Mouse (Mus musculus) lung, embryonic 14.5 days (tissue): ENCODE measurements around the gene Mmp17. TPM values are rescaled to one million over a fixed set of nuclear protein-coding genes. Genes with fewer than 3 reads are reported as not detected.
A peak's percentile ranks its signal among the peaks of the same experiment; 100 is the strongest.
"Not testable (repeated sequence)": the region's sequence is repeated elsewhere in the genome, so short reads cannot be mapped to it uniquely, and the experiment has no call there.

Source experiments
- ATAC-seq: fragments of 200-750 bp; cut with Nextera tagmentation; 2 replicates; pipeline ENCODE4 v1.8.0; 2017; ENCODE audit warnings: mild to moderate bottlenecking, moderate TSS enrichment, moderate library complexity; ENCODE audit not compliant: insufficient read depth
- DNase-seq: peaks from one replicate; pipeline ENCODE4 v3.0.0-alpha.2; 2015
- H3K27ac ChIP-seq: fragments of 300-500 bp; sonication (generic); 2 replicates; pipeline ENCODE4 v1.5.1; 2014; ENCODE audit warnings: low read depth, mild to moderate bottlenecking, moderate library complexity
- H3K27me3 ChIP-seq: fragments of 300-500 bp; sonication (generic); 2 replicates; pipeline ENCODE4 v1.6.1; 2014; ENCODE audit warnings: low read length, control low read depth; ENCODE audit not compliant: insufficient read depth
- H3K36me3 ChIP-seq: fragments of 300-500 bp; sonication (generic); 2 replicates; pipeline ENCODE4 v1.6.1; 2014; ENCODE audit warnings: control low read depth; ENCODE audit not compliant: insufficient read depth
- H3K4me1 ChIP-seq: fragments of 300-500 bp; sonication (generic); 2 replicates; pipeline ENCODE4 v1.6.1; 2014; ENCODE audit warnings: antibody characterized with exemption, control low read depth; ENCODE audit not compliant: insufficient read depth
- H3K4me2 ChIP-seq: fragments of 300-500 bp; sonication (generic); 2 replicates; pipeline ENCODE4 v1.6.1; 2014; ENCODE audit warnings: mild to moderate bottlenecking
- H3K4me3 ChIP-seq: fragments of 300-500 bp; sonication (generic); 2 replicates; pipeline ENCODE4 v1.5.1; 2014; ENCODE audit warnings: low read depth, low read length
- H3K9ac ChIP-seq: fragments of 300-500 bp; sonication (generic); 2 replicates; pipeline ENCODE4 v1.6.1; 2014
- H3K9me3 ChIP-seq: fragments of 300-500 bp; sonication (generic); 2 replicates; pipeline ENCODE4 v1.6.1; 2016; ENCODE audit warnings: low read depth, low read length, control low read depth
- CTCF ChIP-seq: IDR thresholded peaks from 2 replicates; pipeline ENCODE4 v1.5.1; 2016; ENCODE audit warnings: antibody characterized with exemption, low read depth
- WGBS: fragments of 180-500 bp; shearing (Covaris S2); extraction: QIAGEN DNeasy Blood & Tissue Kit; methylation state at CpG from one replicate; pipeline ENCODE4 v1.1.7; 2014; 5-methylcytosine and 5-hydroxymethylcytosine counted together
- polyA plus RNA-seq: library from polyadenylated mRNA; unstranded; fragments of >200 nt; fragmentation: Nextera tagmentation; extraction: Ambion mirVana; gene quantifications from 2 replicates; pipeline ENCODE4 v1.2.1, GENCODE M21; 2014

The Mmp17 gene
- polyA plus RNA-seq, 1 experiment from 2014 or later: 1.5 TPM

- Histone ChIP-seq H3K36me3 (no peaks in the 10 kb centered on the region), H3K4me2 (peak overlapping the region; percentile 100), H3K9ac (peak overlapping the region; percentile 29; the same call in 1 of the 2 replicates), H3K4me1 (no peaks in the 10 kb centered on the region), H3K9me3 (no peaks in the 10 kb centered on the region), H3K27ac (no peak overlapping the region), H3K4me3 (peak overlapping the region; percentile 69), H3K27me3 (peaks cover 40% of the 10 kb centered on the region)
- ATAC-seq: no peak
- WGBS: 45% methylated on average over 13 of the region's 13 CpGs
- DNase-seq: no peak
- TF ChIP-seq CTCF: no peak
Measured at GRCm38 (mm10) chr5:129586471-129586870, 2.5 kb downstream of the Mmp17 start.

GRCm38 (mm10) chr5:129590915-129591314 lies 6.9 kb downstream of the Mmp17 start:
- ATAC-seq (no peak), DNase-seq (no peak)
- no peak for TF ChIP-seq CTCF
- H3K4me1 ChIP-seq: no peaks in the 10 kb centered on the region
- no peak overlapping the region for H3K4me2 ChIP-seq
- no peak overlapping the region for H3K4me3 ChIP-seq
- H3K27ac ChIP-seq: no peak overlapping the region
- H3K9me3 ChIP-seq: no peaks in the 10 kb centered on the region
- peaks cover 7% of the 10 kb centered on the region; the same call in 1 of the 2 replicates for H3K27me3 ChIP-seq
- H3K36me3 ChIP-seq: no peaks in the 10 kb centered on the region
- no peak overlapping the region for H3K9ac ChIP-seq
- 13% methylated on average over 11 of the region's 11 CpGs for WGBS

- Histone ChIP-seq H3K27ac (no peak overlapping the region), H3K4me3 (no peak overlapping the region), H3K36me3 (no peaks in the 10 kb centered on the region), H3K4me2 (no peak overlapping the region), H3K4me1 (no peaks in the 10 kb centered on the region), H3K9me3 (no peaks in the 10 kb centered on the region), H3K27me3 (no peaks in the 10 kb centered on the region), H3K9ac (no peak overlapping the region)
- TF ChIP-seq CTCF: peak; percentile 99
- ATAC-seq (peak; percentile 82), DNase-seq (peak; percentile 94)
- WGBS: 30% methylated on average over 19 of the region's 19 CpGs
Measured at GRCm38 (mm10) chr5:129594116-129595114, 10.4 kb downstream of the Mmp17 start.

- Histone ChIP-seq H3K27ac (no peak overlapping the region), H3K4me2 (no peak overlapping the region), H3K9ac (no peak overlapping the region), H3K4me3 (no peak overlapping the region), H3K4me1 (no peaks in the 10 kb centered on the region), H3K9me3 (no peaks in the 10 kb centered on the region), H3K27me3 (no peaks in the 10 kb centered on the region), H3K36me3 (no peaks in the 10 kb centered on the region)
- DNase-seq (no peak), ATAC-seq (no peak)
- peak; percentile 46 for TF ChIP-seq CTCF
- 38% methylated on average over 16 of the region's 16 CpGs for WGBS
Measured at GRCm38 (mm10) chr5:129602071-129602487, 18.1 kb downstream of the Mmp17 start.

GRCm38 (mm10) chr5:129607476-129607875 lies 23.5 kb downstream of the Mmp17 start:
- Histone ChIP-seq H3K4me3 (no peak overlapping the region), H3K27ac (no peak overlapping the region), H3K36me3 (no peaks in the 10 kb centered on the region), H3K4me2 (no peak overlapping the region), H3K9me3 (no peaks in the 10 kb centered on the region), H3K9ac (no peak overlapping the region), H3K4me1 (no peaks in the 10 kb centered on the region), H3K27me3 (no peaks in the 10 kb centered on the region)
- 78% methylated on average over 8 of the region's 8 CpGs for WGBS
- no peak for DNase-seq
- no peak for TF ChIP-seq CTCF
- ATAC-seq: no peak

- Histone ChIP-seq H3K27me3 (no peaks in the 10 kb centered on the region), H3K27ac (no peak overlapping the region), H3K4me2 (no peak overlapping the region), H3K9ac (no peak overlapping the region), H3K4me3 (no peak overlapping the region), H3K36me3 (no peaks in the 10 kb centered on the region), H3K4me1 (no peaks in the 10 kb centered on the region), H3K9me3 (no peaks in the 10 kb centered on the region)
- WGBS: 4% methylated on average over 1 of the region's 1 CpGs
- ATAC-seq: peak; percentile 49; the same call in 1 of the 2 replicates
- DNase-seq: peak; percentile 84
- TF ChIP-seq CTCF: peak; percentile 76
Measured at GRCm38 (mm10) chr5:129611060-129611459, 27.1 kb downstream of the Mmp17 start.

- H3K9ac ChIP-seq, DNase-seq, H3K4me3 ChIP-seq, H3K4me1 ChIP-seq, H3K27ac ChIP-seq, ATAC-seq, H3K36me3 ChIP-seq, H3K4me2 ChIP-seq, H3K9me3 ChIP-seq, H3K27me3 ChIP-seq: not testable (repeated sequence)
- WGBS: 53% methylated on average over 9 of the region's 9 CpGs
Measured at GRCm38 (mm10) chr5:129620600-129620999, 36.6 kb downstream of the Mmp17 start.
